ENCODE assay signal across 8 mouse cellular contexts in the genomic region with DNA sequence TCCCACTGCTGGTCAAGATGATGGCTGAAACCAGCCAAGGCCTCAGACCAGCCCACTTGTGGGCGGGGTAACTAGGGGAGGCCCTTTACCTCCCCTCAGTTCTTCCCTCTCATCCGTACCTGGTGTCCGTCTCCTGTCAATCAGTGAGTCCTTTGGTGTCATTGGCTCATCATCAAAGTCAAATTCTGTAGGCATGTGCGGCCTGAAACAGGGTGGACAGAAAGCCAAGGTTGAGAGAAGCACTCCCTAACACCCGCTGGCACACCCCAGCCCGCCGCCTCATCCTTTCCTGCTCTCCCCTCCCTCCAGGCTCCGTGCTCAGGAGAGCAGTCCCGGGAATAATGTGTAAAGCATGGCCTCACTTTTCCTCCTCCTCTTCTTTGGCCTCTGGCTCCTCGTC. TPM values are rescaled to one million over a fixed set of nuclear protein-coding genes. Genes with fewer than 3 reads are reported as not detected.
DNase-seq lines count a peak whose midpoint lies in the region; ATAC-seq lines count a peak whose summit lies in the region.

No protein-coding gene starts in this region.

- peak overlapping the region; percentile 96 for H3K9ac ChIP-seq in heart, embryonic 16.5 days (ENCODE audit: low read length)

- peaks cover 42% of the 10 kb centered on the region for H3K4me1 ChIP-seq in heart, embryonic 16.5 days (ENCODE audit: control insufficient read depth, insufficient read depth, low read length)
- H3K4me1 ChIP-seq in limb, embryonic 10.5 days = peaks cover 59% of the 10 kb centered on the region
- peaks cover 77% of the 10 kb centered on the region for H3K4me1 ChIP-seq in midbrain, embryonic 10.5 days

- H3K4me2 ChIP-seq in heart, embryonic 16.5 days (ENCODE audit: low read depth, low read length) = peak overlapping the region; percentile 83

- peak overlapping the region; percentile 89 for H3K4me3 ChIP-seq in heart, embryonic 16.5 days (ENCODE audit: low read length)
- peak overlapping the region; percentile 87 for H3K4me3 ChIP-seq in limb, embryonic 10.5 days
- peak overlapping the region; percentile 91 for H3K4me3 ChIP-seq in midbrain, embryonic 10.5 days

- peaks cover 11% of the 10 kb centered on the region; the same call in 1 of the 2 replicates for H3K36me3 ChIP-seq in heart, embryonic 16.5 days (ENCODE audit: control insufficient read depth, insufficient read depth)
- H3K36me3 ChIP-seq in limb, embryonic 10.5 days = peaks cover 47% of the 10 kb centered on the region
- peaks cover 43% of the 10 kb centered on the region for H3K36me3 ChIP-seq in midbrain, embryonic 10.5 days

- peak overlapping the region; percentile 99 for H3K27ac ChIP-seq in heart, embryonic 16.5 days (ENCODE audit: low read length)
- H3K27ac ChIP-seq in limb, embryonic 10.5 days = peak overlapping the region; percentile 98
- H3K27ac ChIP-seq in midbrain, embryonic 10.5 days (replicated peaks) = peak overlapping the region; percentile 96

- WGBS in heart, embryonic 16.5 days = 1% methylated on average over 10 of the region's 10 CpGs
- WGBS in limb, embryonic 10.5 days = 4% methylated on average over 10 of the region's 10 CpGs
- WGBS in midbrain, embryonic 10.5 days = 3% methylated on average over 10 of the region's 10 CpGs

- ATAC-seq in heart, embryonic 16.5 days (replicated peaks; ENCODE audit: extremely low read depth, insufficient read depth, low FRiP score) = peak; percentile 12; the same call in 1 of the 2 replicates

- no peaks in the 10 kb centered on the region for H3K9me3 ChIP-seq in heart, embryonic 16.5 days (replicated peaks; ENCODE audit: control insufficient read depth, low read length)
- H3K9me3 ChIP-seq in limb, embryonic 10.5 days (replicated peaks) = no peaks in the 10 kb centered on the region
- H3K9me3 ChIP-seq in midbrain, embryonic 10.5 days (replicated peaks) = no peaks in the 10 kb centered on the region

- peak; percentile 54 to 66 for DNase-seq in spleen, postnatal 36 days (ENCODE audit: low spot score in 2 of 2)
- no peak for DNase-seq in spleen, postnatal 10 days (ENCODE audit: low spot score in 2 of 2)
- peak; percentile 59 to 62 for DNase-seq in cerebellum, postnatal 36 days
- DNase-seq in limb, embryonic 10.5 days (ENCODE audit: low spot score) = no peak
- DNase-seq in midbrain, embryonic 10.5 days (ENCODE audit: low spot score) = peak; percentile 51
- DNase-seq in frontal cortex, adult 2 months (ENCODE audit: extremely low spot score in 1 of 2, low spot score in 1 of 2) = no peak
- DNase-seq in T-cell, adult 2 months (ENCODE audit: low spot score) = no peak

- H3K27me3 ChIP-seq in heart, embryonic 16.5 days (ENCODE audit: control insufficient read depth, insufficient read depth, low read length) = no peaks in the 10 kb centered on the region
- H3K27me3 ChIP-seq in limb, embryonic 10.5 days (ENCODE audit: low read depth, poor library complexity, severe bottlenecking) = no peaks in the 10 kb centered on the region
- H3K27me3 ChIP-seq in midbrain, embryonic 10.5 days (ENCODE audit: low read depth, poor library complexity, severe bottlenecking) = no peaks in the 10 kb centered on the region

RNA-seq across cellular contexts. Expression of gene Pagr1b, which starts 0.2 kb away (rescaled TPM):
- polyA plus RNA-seq in heart, embryonic 16.5 days (2015; fragmentation: Nextera tagmentation; extraction: Ambion mirVana) = 0.75 TPM in 1 of 2 replicates, not detected in the other
- polyA plus RNA-seq in limb, embryonic 10.5 days (2016; fragmentation: Nextera tagmentation; extraction: Ambion mirVana) = 0.90 TPM in 1 of 2 replicates, not detected in the other
- 0.19 and 0.25 TPM in 2 replicates for polyA plus RNA-seq in midbrain, embryonic 10.5 days (2016; fragmentation: Nextera tagmentation; extraction: Ambion mirVana)
- 1.7 and 2.4 TPM in 2 replicates for polyA plus RNA-seq in frontal cortex, adult 2 months (2012; rRNA removed)

RNA-seq across cellular contexts. Expression of gene Pagr1a, which starts 1.1 kb away (rescaled TPM):
- polyA plus RNA-seq in heart, embryonic 16.5 days (2015; fragmentation: Nextera tagmentation; extraction: Ambion mirVana) = 61.0 and 78.5 TPM in 2 replicates
- polyA plus RNA-seq in limb, embryonic 10.5 days (2016; fragmentation: Nextera tagmentation; extraction: Ambion mirVana) = 88.5 and 95.0 TPM in 2 replicates
- polyA plus RNA-seq in midbrain, embryonic 10.5 days (2016; fragmentation: Nextera tagmentation; extraction: Ambion mirVana) = 103 and 104 TPM in 2 replicates
- 30.0 and 42.3 TPM in 2 replicates for polyA plus RNA-seq in frontal cortex, adult 2 months (2012; rRNA removed)

RNA-seq across cellular contexts. Expression of gene Mvp, which starts 1.7 kb away (rescaled TPM):
- 15.9 and 20.6 TPM in 2 replicates for polyA plus RNA-seq in heart, embryonic 16.5 days (2015; fragmentation: Nextera tagmentation; extraction: Ambion mirVana)
- polyA plus RNA-seq in limb, embryonic 10.5 days (2016; fragmentation: Nextera tagmentation; extraction: Ambion mirVana) = 3.3 and 4.0 TPM in 2 replicates
- polyA plus RNA-seq in midbrain, embryonic 10.5 days (2016; fragmentation: Nextera tagmentation; extraction: Ambion mirVana) = 3.0 and 5.2 TPM in 2 replicates
- 8.3 and 8.8 TPM in 2 replicates for polyA plus RNA-seq in frontal cortex, adult 2 months (2012; rRNA removed)

RNA-seq across cellular contexts. Expression of gene Gm42742, which starts 4.8 kb away (rescaled TPM):
- polyA plus RNA-seq in heart, embryonic 16.5 days (2015; fragmentation: Nextera tagmentation; extraction: Ambion mirVana) = 15.4 and 38.5 TPM in 2 replicates
- polyA plus RNA-seq in limb, embryonic 10.5 days (2016; fragmentation: Nextera tagmentation; extraction: Ambion mirVana) = 30.8 and 44.7 TPM in 2 replicates
- 46.2 and 55.1 TPM in 2 replicates for polyA plus RNA-seq in midbrain, embryonic 10.5 days (2016; fragmentation: Nextera tagmentation; extraction: Ambion mirVana)
- 95.5 and 113 TPM in 2 replicates for polyA plus RNA-seq in frontal cortex, adult 2 months (2012; rRNA removed)

RNA-seq across cellular contexts. Expression of gene Prrt2, which starts 4.9 kb away (rescaled TPM):
- 1.6 and 2.4 TPM in 2 replicates for polyA plus RNA-seq in heart, embryonic 16.5 days (2015; fragmentation: Nextera tagmentation; extraction: Ambion mirVana)
- 2.9 and 4.4 TPM in 2 replicates for polyA plus RNA-seq in limb, embryonic 10.5 days (2016; fragmentation: Nextera tagmentation; extraction: Ambion mirVana)
- 2.9 and 4.4 TPM in 2 replicates for polyA plus RNA-seq in midbrain, embryonic 10.5 days (2016; fragmentation: Nextera tagmentation; extraction: Ambion mirVana)
- 227 and 259 TPM in 2 replicates for polyA plus RNA-seq in frontal cortex, adult 2 months (2012; rRNA removed)

Comparison
In these comparisons a context has a peak if more than half of its experiments do, and no peak if none do; other contexts are left out.
1. DNase-seq: peak in spleen, postnatal 36 days (2 of 2), cerebellum, postnatal 36 days (2 of 2) and midbrain, embryonic 10.5 days (single experiment); none in spleen, postnatal 10 days (0 of 2), limb, embryonic 10.5 days (single experiment), frontal cortex, adult 2 months (0 of 2) and T-cell, adult 2 months (single experiment).
2. Peak in every context shown above with its lines, with median percentiles within 50 percentile points of each other: H3K27ac ChIP-seq and H3K4me3 ChIP-seq.